Mouse (Mus musculus) limb, embryonic 10.5 days (tissue): ENCODE measurements around the gene Gm45233. TPM values are rescaled to one million over a fixed set of nuclear protein-coding genes. Genes with fewer than 3 reads are reported as not detected.

ENCODE experiments used
- DNase-seq: peaks from one replicate; pipeline ENCODE4 v3.0.0-alpha.2; 2017; ENCODE audit warnings: low spot score
- H3K27ac ChIP-seq: fragments of 300-500 bp; sonication (generic); 2 replicates; pipeline ENCODE4 v1.5.1; 2016; ENCODE audit warnings: mild to moderate bottlenecking
- H3K27me3 ChIP-seq: fragments of 300-500 bp; sonication (generic); 2 replicates; pipeline ENCODE4 v1.6.1; 2016; ENCODE audit warnings: low read depth, mild to moderate bottlenecking; ENCODE audit not compliant: poor library complexity, severe bottlenecking
- H3K36me3 ChIP-seq: fragments of 300-500 bp; sonication (generic); 2 replicates; pipeline ENCODE4 v1.6.1; 2016; ENCODE audit warnings: mild to moderate bottlenecking, moderate library complexity
- H3K4me1 ChIP-seq: fragments of 300-500 bp; sonication (generic); 2 replicates; pipeline ENCODE4 v1.6.1; 2016
- H3K4me3 ChIP-seq: fragments of 300-500 bp; sonication (generic); 2 replicates; pipeline ENCODE4 v1.5.1; 2016; ENCODE audit warnings: mild to moderate bottlenecking, moderate library complexity
- H3K9me3 ChIP-seq: fragments of 300-500 bp; sonication (generic); replicated peaks from 2 replicates; pipeline ENCODE4 v1.6.1; 2016; ENCODE audit warnings: mild to moderate bottlenecking
- WGBS: fragments of 180-500 bp; shearing (Covaris S2); methylation state at CpG from one replicate; pipeline ENCODE4 v1.1.7; 2016; 5-methylcytosine and 5-hydroxymethylcytosine counted together
- polyA plus RNA-seq: library from polyadenylated mRNA; unstranded; fragments of >200 nt; fragmentation: Nextera tagmentation; extraction: Ambion mirVana; gene quantifications from 2 replicates; pipeline ENCODE4 v1.2.1, GENCODE M21; 2016

Gm45233 gene
- polyA plus RNA-seq, 1 experiment from 2014 or later, result 0.78 TPM

DNA sequence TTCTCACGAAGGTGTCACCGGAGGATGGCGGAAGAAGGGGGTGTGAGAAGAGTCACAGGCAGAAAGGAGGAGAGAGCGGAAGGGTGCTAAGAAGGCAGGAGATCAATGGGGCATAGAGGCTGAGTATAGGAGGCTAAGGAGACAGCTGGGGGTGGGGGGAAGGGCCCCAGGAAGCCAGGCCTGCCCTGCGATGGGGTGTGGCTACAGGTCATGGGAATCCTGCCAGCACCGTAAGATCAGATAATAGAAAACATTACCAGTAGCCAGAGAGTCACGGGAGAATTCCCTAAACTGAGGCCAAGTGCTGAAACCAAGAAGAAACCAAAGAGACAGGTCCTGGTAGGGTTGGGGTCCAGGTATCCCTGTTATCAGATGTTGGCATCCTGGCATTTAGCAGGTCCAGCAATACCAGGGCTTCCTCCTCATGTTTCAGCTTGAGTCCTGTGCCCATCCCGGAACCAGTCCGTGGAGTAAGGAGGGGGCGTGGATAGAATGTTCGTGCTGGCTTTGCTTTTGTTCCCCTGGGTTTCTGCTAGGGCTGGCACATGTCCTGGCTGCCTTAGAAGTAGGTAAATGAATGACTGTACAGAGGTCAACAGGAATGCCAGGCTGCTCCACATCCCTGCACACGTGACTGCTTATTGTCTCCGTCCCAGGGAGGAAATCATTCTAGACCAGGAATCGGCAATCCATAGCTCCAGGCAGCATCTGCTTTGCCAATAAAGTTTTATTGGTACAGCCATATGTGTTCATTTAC lies 9.8 kb downstream of the Gm45233 start:
- WGBS, result 85% methylated on average over 14 of the region's 14 CpGs
- no peaks in the 10 kb centered on the region for H3K27me3 ChIP-seq
- DNase-seq, result no peak
- H3K36me3 ChIP-seq, result peaks cover 70% of the 10 kb centered on the region
- H3K27ac ChIP-seq, result no peak overlapping the region
- H3K4me3 ChIP-seq, result no peak overlapping the region
- H3K9me3 ChIP-seq, result no peaks in the 10 kb centered on the region
- H3K4me1 ChIP-seq, result no peaks in the 10 kb centered on the region

DNA sequence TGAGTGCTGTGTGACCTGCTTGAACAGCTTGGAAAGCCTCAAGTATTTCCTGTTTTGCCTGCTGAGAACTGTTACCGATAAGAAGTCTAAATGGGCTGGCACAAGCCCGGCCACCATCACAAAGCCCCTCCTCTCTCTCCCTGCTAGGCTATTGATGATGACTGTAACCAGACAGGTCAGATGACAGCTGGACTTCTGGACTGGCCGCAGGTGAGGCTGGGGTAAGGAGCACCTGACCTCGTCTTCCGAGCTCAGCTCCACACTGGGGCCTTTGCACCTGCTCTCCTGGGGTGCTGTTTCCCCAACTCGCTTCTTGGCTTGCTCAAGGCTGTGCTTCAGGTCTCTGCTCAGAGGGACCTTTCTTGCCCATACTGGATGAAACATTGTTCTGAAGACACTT lies 10.4 kb downstream of the Gm45233 start:
- no peak for DNase-seq
- Histone ChIP-seq H3K27ac (no peak overlapping the region), H3K36me3 (peaks cover 70% of the 10 kb centered on the region), H3K4me1 (no peaks in the 10 kb centered on the region), H3K4me3 (no peak overlapping the region), H3K9me3 (no peaks in the 10 kb centered on the region), H3K27me3 (no peaks in the 10 kb centered on the region)
- WGBS, result 92% methylated on average over 6 of the region's 6 CpGs

DNA sequence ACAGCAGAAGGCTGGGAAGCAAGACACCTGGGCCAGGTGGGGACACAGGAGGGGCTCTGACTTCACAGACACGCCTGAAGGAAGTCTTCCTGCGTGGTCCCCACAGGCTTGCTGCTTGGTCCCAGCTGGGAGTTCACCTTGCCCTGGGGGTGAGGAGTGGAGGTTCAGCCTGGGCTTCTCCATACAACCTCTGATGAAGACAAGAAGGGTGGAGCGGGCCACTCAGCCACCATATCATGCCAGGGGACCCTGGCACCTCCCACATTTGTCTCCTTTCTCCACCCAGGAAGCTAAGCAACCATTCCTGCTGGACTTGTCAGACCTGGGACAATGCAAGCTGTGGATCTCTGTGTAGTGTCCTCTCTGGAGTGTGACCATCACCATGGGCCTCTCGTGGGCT lies 18.9 kb downstream of the Gm45233 start, which contains the start of gene Vsig10l:
Vsig10l (plus strand) TSS at position 301 of the 400 bp plus-strand sequence.
- peaks cover 51% of the 10 kb centered on the region for H3K27me3 ChIP-seq
- H3K27ac ChIP-seq, result no peak within 1 kb of the TSS
- 61% methylated on average over 4 of the region's 4 CpGs for WGBS
- peaks cover 2% of the 10 kb centered on the region for H3K36me3 ChIP-seq
- H3K9me3 ChIP-seq, result no peaks in the 10 kb centered on the region
- H3K4me3 ChIP-seq, result no peak within 1 kb of the TSS
- peaks cover 17% of the 10 kb centered on the region for H3K4me1 ChIP-seq
- DNase-seq, result no peak

DNA sequence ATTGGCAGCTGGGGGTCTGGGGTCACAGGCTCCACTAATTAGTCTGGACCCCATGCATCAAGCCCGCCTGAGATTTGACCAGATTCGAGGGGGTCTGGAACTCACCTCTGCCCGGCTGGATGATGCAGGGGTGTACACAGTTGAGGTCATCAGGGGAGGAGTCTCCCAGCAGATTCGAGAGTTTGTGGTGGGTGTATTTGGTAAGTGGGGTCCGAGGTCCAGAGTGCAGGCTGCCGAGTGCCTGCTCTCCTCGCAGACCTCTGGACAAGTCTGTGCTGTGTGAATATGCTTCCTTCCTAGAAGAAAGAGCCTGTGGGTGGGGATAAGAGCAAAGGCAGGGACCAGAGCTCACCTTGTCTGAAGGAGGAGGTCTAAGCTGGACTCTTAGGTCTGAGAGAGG lies 20.0 kb downstream of the Gm45233 start:
- DNase-seq, result no peak
- Histone ChIP-seq H3K36me3 (no peaks in the 10 kb centered on the region), H3K4me3 (no peak overlapping the region), H3K27ac (no peak overlapping the region), H3K9me3 (no peaks in the 10 kb centered on the region), H3K4me1 (peaks cover 17% of the 10 kb centered on the region), H3K27me3 (peaks cover 54% of the 10 kb centered on the region)
- 83% methylated on average over 7 of the region's 7 CpGs for WGBS

DNA sequence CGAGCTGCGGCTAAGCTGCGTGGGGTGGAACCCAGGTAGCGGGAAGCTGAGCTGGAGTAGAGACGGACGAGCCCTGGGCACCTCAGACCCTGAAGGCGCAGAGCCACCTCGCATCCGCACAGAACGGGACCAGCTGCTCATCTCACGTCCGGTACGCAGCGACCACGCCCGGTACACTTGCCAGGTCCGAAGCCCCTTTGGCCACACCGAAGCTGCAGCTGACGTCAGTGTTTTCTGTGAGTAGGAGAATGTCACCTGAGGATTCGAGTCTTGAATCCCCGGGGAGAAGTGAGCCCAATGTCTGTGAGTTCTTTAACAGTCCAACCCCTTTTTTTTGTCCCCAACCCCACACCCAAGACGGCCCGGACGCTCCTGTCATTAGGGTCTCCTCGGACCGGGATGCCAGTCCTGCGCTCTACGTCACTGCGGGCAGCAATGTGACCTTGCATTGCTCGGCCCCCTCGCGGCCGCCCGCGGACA lies 21.0 kb downstream of the Gm45233 start:
- 8% methylated on average over 35 of the region's 35 CpGs for WGBS
- H3K27ac ChIP-seq, result 0 out of 2 replicates have a peak overlapping the region, but pooled peaks have one; percentile 62
- peaks cover 54% of the 10 kb centered on the region for H3K27me3 ChIP-seq
- H3K4me3 ChIP-seq, result peak overlapping the region; percentile 57
- no peaks in the 10 kb centered on the region for H3K9me3 ChIP-seq
- no peak for DNase-seq
- no peaks in the 10 kb centered on the region for H3K36me3 ChIP-seq
- H3K4me1 ChIP-seq, result peaks cover 17% of the 10 kb centered on the region

DNA sequence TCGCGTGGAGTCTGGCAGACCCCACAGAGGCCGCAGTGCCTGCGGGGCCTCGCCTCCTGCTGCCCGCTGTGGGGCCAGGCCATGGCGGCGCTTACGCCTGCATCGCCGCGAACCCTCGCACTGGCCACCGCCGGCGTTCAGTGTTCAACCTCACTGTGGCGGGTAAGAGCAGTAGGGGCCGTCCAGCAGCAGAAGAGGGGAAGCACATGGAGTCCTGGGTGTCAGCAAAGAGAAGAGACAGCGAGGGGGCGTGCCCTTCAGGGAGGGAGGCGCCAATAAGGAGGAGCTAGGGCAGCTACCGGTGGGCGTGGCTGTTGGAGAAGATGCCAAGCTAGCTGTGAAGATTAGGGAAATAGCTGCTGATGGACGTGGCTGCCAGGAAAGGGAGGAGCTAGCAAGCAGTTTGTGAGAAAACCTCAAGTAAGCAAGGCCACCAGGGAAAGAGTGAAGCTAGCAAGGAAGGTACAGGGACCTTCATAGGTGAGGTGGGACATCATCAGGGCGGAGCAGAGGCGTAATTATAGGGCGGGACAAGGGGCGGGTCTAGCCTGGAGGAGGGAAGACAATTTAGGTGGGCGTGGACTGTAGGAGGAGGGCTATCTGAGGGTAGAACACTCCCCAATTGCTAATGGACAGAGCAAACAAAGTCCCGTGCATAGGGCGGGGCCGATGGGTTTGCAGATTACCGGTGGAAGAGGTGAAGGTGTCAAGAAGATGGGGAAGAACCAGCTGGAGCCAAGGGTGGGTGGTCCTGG lies 21.6 kb downstream of the Gm45233 start:
- Histone ChIP-seq H3K36me3 (no peaks in the 10 kb centered on the region), H3K27ac (0 out of 2 replicates have a peak overlapping the region, but pooled peaks have one; percentile 62), H3K9me3 (no peaks in the 10 kb centered on the region), H3K4me3 (peak overlapping the region; percentile 57), H3K27me3 (peaks cover 54% of the 10 kb centered on the region), H3K4me1 (peaks cover 17% of the 10 kb centered on the region)
- DNase-seq, result peak; percentile 71
- WGBS, result 1% methylated on average over 33 of the region's 33 CpGs

DNA sequence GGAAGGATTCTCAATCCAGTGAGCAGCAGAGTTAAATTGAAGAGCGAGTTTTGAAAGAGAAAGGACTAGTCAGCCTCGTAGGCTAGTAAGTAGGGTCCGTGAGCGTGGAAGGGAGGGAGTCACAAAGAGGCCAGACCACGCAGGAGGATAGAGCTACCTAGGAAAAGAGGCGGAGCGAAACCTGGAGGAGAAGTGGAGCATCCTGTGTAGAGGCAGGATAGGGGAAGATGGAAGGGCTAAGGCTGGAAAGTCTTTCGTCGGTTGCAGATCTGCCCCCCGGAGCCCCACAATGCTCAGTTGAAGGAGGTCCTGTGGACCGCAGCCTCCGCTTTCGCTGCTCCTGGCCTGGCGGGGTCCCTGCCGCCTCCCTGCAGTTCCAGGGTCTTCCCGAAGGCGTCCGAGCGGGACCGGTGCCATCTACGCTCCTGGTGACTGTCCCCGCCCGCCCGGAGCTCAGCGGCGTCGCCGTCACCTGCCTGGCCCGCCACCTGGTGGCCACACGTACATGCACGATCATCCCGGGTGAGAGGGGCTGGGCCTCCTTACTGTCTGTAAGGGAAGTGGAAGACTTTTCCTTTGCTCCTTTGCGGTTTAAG lies 22.3 kb downstream of the Gm45233 start:
- WGBS, result 1% methylated on average over 33 of the region's 33 CpGs
- peak; percentile 85 for DNase-seq
- H3K27ac ChIP-seq, result no peak overlapping the region
- no peaks in the 10 kb centered on the region for H3K9me3 ChIP-seq
- H3K4me3 ChIP-seq, result peak overlapping the region; percentile 57
- peaks cover 54% of the 10 kb centered on the region for H3K27me3 ChIP-seq
- no peaks in the 10 kb centered on the region for H3K36me3 ChIP-seq
- H3K4me1 ChIP-seq, result peaks cover 17% of the 10 kb centered on the region

DNA sequence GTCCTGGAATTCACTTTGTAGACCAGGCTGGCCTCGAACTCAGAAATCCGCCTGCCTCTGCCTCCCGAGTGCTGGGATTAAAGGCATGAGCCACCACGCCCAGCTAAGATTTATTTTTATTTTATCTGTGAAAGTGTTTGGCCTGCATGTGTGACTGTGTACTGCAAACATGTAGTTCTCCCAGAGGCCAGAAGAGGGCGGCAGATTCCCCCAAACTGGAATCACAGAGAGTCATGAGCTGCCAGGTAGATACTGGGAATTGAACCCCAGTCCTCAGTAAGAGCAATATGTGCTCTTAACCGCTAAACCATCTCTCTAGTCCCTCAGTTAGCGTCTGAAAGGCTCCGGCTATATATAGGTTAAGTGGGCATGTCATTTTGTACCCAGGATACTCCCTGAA lies 26.4 kb downstream of the Gm45233 start:
- Histone ChIP-seq H3K4me3 (no peak overlapping the region), H3K4me1 (peaks cover 9% of the 10 kb centered on the region), H3K27ac (no peak overlapping the region), H3K36me3 (no peaks in the 10 kb centered on the region), H3K9me3 (no peaks in the 10 kb centered on the region), H3K27me3 (peaks cover 50% of the 10 kb centered on the region)
- DNase-seq, result peak; percentile 66
- 43% methylated on average over 8 of the region's 8 CpGs for WGBS

DNA sequence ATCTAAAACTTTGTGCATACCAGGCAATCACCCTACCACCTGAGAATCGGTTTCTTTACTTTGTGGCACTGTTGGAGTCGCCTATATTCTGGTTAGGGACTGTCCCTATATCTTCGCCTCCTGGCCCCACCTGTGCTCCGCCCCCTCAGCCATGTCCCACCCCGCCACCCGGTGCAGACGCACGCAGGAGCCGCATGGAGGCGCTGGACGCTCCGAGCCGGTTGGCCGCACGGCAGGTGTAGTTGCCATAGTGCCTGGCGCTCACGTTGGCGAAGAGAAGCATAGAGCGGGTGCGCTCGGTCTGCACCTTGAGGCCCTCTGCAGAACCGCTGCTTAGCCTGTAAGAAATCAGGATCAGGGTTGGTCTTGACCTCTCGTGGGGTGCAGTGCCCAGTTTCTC lies 31.8 kb downstream of the Gm45233 start:
- Histone ChIP-seq H3K36me3 (no peaks in the 10 kb centered on the region), H3K4me3 (no peak overlapping the region), H3K27me3 (peaks cover 63% of the 10 kb centered on the region), H3K4me1 (peaks cover 9% of the 10 kb centered on the region), H3K27ac (no peak overlapping the region), H3K9me3 (no peaks in the 10 kb centered on the region)
- no peak for DNase-seq
- WGBS, result 7% methylated on average over 23 of the region's 23 CpGs

DNA sequence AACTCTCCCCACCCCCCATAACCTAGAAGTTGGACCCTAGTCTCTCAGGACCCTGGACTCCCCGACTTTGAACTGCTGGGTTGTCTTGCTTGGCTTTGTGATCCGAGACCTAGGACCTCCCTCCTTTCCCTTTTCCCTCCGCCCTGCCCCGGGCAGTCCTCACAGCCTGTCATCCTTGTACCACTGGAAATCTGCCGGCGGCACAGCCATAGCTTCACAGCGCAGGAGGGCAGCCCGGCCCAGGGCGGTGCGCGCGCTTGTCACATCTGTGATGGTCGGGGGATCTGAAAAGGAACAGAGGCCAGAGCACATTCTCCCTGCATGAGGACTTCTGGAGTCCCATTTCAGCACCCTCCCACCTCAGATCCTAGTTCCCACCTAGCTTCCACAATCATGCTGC lies 32.4 kb downstream of the Gm45233 start:
- Histone ChIP-seq H3K9me3 (no peaks in the 10 kb centered on the region), H3K27me3 (peaks cover 63% of the 10 kb centered on the region), H3K4me1 (peaks cover 9% of the 10 kb centered on the region), H3K27ac (no peak overlapping the region), H3K36me3 (no peaks in the 10 kb centered on the region), H3K4me3 (peak overlapping the region; percentile 15; the same call in 1 of the 2 replicates)
- no peak for DNase-seq
- WGBS, result 3% methylated on average over 13 of the region's 13 CpGs

DNA sequence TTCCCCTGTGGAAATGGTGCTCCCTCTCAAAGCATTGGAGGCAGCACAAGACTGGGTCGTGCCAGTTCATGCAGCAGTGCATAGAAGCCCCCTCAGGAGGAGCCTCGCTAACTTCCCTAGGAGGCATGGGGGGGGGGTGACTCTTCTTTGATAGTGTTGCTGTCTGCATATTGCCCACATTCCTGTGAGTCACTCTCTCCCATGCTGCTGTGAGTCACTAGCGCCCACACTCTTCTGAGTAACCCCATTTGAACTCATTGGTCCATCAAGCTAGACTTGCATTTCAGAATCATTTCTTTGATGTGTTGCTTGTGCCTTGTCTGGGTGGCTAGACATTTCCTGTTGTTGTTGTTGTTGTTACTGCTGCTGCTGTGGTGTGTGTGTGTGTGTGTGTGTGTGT lies 37.3 kb downstream of the Gm45233 start:
- DNase-seq, result no peak
- H3K4me3 ChIP-seq, result no peak overlapping the region
- no peak overlapping the region for H3K27ac ChIP-seq
- H3K27me3 ChIP-seq, result peaks cover 31% of the 10 kb centered on the region
- 78% methylated on average over 3 of the region's 3 CpGs for WGBS
- H3K4me1 ChIP-seq, result peaks cover 14% of the 10 kb centered on the region
- no peaks in the 10 kb centered on the region for H3K36me3 ChIP-seq
- H3K9me3 ChIP-seq, result no peaks in the 10 kb centered on the region

DNA sequence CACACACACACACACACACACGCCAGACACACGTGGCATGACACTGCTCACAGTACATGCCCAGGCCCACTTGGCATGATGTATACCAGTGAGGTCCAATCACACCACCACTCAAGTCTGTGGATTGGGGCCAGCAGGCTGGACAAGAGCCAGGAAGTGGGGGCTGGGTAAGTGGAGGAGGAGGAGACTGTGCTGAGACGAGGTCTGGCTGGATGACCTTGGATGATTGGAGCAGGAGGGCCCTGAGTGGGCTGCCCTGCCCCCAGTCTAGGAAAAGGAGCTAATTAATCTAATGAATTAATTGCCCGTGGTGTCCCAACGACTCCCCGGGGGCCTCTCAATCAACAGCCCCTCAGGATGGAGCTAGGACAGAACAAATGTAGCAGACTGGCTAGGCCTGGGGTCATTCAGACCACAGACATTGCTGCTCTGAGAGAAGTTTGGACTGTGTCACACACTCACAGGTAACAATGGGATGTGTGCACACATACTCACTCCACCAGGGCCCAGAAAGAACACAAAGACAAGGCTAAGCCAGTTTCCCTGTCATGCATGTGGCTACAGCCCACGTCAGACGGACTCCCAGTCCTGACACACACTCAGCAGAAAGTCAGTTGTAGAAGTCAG lies 38.3 kb downstream of the Gm45233 start:
- no peaks in the 10 kb centered on the region for H3K36me3 ChIP-seq
- no peaks in the 10 kb centered on the region for H3K9me3 ChIP-seq
- no peak overlapping the region for H3K4me3 ChIP-seq
- no peak for DNase-seq
- peaks cover 6% of the 10 kb centered on the region for H3K4me1 ChIP-seq
- H3K27me3 ChIP-seq, result peaks cover 23% of the 10 kb centered on the region
- no peak overlapping the region for H3K27ac ChIP-seq
- 74% methylated on average over 8 of the region's 8 CpGs for WGBS
